Mouse (Mus musculus): ENCODE results near the gene Ccdc138. TPM values are rescaled to one million over a fixed set of nuclear protein-coding genes. Genes with fewer than 3 reads are reported as not detected.
A peak's percentile ranks its signal among the peaks of the same experiment; 100 is the strongest.
"Not testable (repeated sequence)": the region's sequence is repeated elsewhere in the genome, so short reads cannot be mapped to it uniquely, and the experiment has no call there.

Gene Ccdc138
- polyA plus RNA-seq, 1 experiment from 2014 or later: 9.2 TPM

DNA sequence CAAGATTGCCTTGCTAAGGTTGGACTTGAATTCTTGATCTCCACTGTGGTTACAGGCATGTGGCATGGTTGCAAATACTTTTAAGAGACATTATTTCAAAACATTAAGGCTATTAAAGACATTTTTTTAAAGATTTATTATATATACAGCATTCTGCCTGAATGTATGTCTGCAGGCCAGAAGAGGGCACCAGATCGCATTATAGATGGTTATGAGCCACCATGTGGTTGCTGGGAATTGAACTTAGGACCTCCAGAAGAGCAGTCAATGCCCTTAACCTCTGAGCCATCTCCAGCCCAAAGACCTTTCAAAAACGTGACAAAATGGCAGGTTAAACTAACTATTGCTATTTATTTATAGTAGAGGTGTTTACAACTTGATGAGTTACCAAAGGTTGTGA, 2.1 kb upstream of the Ccdc138 start:
- ATAC-seq (ENCODE audit: insufficient read depth, low FRiP score, low TSS enrichment) (no peak), DNase-seq (ENCODE audit: low spot score) (no peak)
- no peak overlapping the region for H3K27ac ChIP-seq (ENCODE audit: low read depth, low read length)
- H3K9me3 ChIP-seq (ENCODE audit: control insufficient read depth, low read length): no peaks in the 10 kb centered on the region
- H3K4me1 ChIP-seq (ENCODE audit: control insufficient read depth, insufficient read depth, low read length): peaks cover 5% of the 10 kb centered on the region; the same call in 1 of the 2 replicates
- 92% methylated on average over 2 of the region's 2 CpGs for WGBS
- H3K27me3 ChIP-seq (ENCODE audit: control insufficient read depth, insufficient read depth, low read length): no peaks in the 10 kb centered on the region
- no peak overlapping the region for H3K4me2 ChIP-seq (ENCODE audit: low read depth)
- no peak overlapping the region for H3K4me3 ChIP-seq (ENCODE audit: low read depth, low read length)
- H3K9ac ChIP-seq (ENCODE audit: low read length): no peak overlapping the region
- peaks cover 3% of the 10 kb centered on the region for H3K36me3 ChIP-seq (ENCODE audit: control insufficient read depth, insufficient read depth, low read length)

DNA sequence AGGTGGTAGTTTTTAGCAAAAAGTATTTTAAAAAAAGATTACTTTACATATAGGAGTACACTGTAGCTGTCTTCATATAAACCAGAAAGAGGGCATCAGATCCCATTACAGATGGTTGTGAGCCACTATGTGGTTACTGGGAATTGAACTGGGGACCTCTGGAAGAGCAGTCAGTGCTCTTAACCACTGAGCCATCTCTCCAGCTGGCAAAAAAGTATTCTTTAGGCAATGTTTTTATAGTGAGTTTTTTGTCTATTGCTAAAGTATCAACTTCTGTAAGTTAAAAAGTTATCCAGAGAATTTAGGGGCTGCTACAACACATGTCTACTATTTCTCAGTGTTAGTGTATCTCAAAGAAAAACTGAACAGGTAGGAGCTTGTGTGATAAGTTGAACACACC, 1.0 kb upstream of the Ccdc138 start:
- Histone ChIP-seq H3K36me3 (ENCODE audit: control insufficient read depth, insufficient read depth, low read length) (peaks cover 3% of the 10 kb centered on the region), H3K27ac (ENCODE audit: low read depth, low read length) (no peak overlapping the region), H3K27me3 (ENCODE audit: control insufficient read depth, insufficient read depth, low read length) (no peaks in the 10 kb centered on the region), H3K4me1 (ENCODE audit: control insufficient read depth, insufficient read depth, low read length) (peaks cover 5% of the 10 kb centered on the region; the same call in 1 of the 2 replicates), H3K9me3 (ENCODE audit: control insufficient read depth, low read length) (no peaks in the 10 kb centered on the region), H3K4me2 (ENCODE audit: low read depth) (peak overlapping the region; percentile 46), H3K9ac (ENCODE audit: low read length) (no peak overlapping the region), H3K4me3 (ENCODE audit: low read depth, low read length) (no peak overlapping the region)
- DNase-seq (ENCODE audit: low spot score) (no peak), ATAC-seq (ENCODE audit: insufficient read depth, low FRiP score, low TSS enrichment) (no peak)

DNA sequence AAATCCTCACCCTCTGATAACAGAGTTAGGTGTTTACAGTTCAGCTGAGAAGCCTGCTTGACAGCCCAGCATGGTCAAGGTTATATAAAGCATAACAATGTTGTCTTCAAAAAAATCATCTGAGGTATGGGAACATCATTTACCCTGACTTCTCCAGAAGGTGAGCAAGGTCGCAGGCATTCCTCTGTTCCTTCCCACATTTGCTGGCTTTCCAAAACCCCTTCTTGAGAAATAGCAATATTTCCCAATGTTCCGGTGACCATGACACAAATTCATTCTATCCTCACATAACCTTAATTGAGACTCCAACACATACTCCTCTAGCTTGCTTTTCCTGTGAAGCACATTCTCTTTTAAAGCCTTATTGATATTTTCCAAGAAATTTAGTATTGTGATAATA, 768 bp downstream of the Ccdc138 start:
- Histone ChIP-seq H3K9ac (ENCODE audit: low read length) (peak overlapping the region; percentile 55; the same call in 1 of the 2 replicates), H3K4me2 (ENCODE audit: low read depth) (peak overlapping the region; percentile 46), H3K36me3 (ENCODE audit: control insufficient read depth, insufficient read depth, low read length) (peaks cover 3% of the 10 kb centered on the region), H3K9me3 (ENCODE audit: control insufficient read depth, low read length) (no peaks in the 10 kb centered on the region), H3K27me3 (ENCODE audit: control insufficient read depth, insufficient read depth, low read length) (no peaks in the 10 kb centered on the region), H3K4me3 (ENCODE audit: low read depth, low read length) (peak overlapping the region; percentile 56), H3K4me1 (ENCODE audit: control insufficient read depth, insufficient read depth, low read length) (peaks cover 5% of the 10 kb centered on the region; the same call in 1 of the 2 replicates), H3K27ac (ENCODE audit: low read depth, low read length) (no peak overlapping the region)
- ATAC-seq (ENCODE audit: insufficient read depth, low FRiP score, low TSS enrichment) (no peak), DNase-seq (ENCODE audit: low spot score) (no peak)
- WGBS: 62% methylated on average over 2 of the region's 2 CpGs

DNA sequence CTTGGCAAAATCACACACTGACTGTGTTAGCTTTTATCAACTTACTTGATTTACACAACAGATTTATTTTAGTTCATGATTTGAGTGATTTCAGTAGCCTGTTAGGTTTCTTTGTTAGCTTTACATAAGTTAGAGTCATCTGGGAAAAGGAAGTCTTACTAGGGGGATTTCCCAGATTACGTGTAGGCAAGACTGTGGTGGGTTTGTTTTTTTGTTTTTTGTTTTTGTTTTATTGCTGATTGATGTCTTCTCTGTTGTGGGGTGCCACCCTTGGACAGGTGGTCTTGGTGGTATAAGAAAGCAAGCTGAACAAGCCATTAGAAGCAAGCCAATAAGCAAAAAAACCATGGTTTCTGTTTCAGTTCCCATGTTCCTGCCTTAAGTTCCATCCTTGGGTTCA, 31.6 kb downstream of the Ccdc138 start:
- DNase-seq (ENCODE audit: low spot score): no peak

DNA sequence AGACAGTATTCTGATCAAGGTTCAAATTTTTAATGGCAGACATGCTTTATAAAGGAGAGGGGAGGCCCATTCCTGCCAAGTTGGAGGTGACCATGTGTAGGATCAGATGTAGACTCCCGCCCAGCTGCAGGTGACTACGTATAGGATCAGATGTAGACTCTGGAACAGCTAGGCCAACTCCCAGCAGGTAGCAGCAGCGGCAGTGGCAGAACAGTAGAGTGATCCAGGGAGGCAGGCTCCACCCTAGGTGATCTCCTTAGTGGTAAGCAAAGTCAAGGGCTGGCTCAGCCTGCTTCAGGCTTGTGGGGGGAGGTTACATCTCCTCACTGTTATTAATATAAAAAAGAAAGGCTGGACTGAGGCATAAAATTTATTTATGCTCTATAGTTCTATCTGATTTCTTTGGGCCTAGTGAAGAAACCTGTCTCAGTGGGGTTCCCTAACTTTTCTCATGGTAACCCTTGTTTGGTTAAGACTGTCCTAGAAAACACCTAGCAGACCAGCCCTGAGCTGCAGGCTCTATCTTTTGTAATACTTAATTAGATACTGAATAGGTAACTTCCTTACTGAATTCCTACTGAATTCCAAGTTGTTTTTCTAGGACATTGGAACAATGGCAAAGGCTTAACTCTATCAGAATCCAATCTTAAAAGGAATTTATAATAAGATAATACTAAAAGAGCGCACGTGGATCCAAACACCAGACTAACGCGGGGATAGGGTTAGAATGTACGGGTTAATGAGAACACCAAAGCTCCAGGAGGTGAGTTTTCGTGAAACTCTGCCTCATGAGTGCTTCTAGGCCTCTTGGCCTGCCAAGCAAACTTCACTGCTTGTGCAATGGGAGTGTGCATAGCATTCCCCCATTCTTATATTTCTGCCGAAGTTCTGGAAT, 33.4 kb downstream of the Ccdc138 start:
- Histone ChIP-seq H3K9me3 (ENCODE audit: control insufficient read depth, low read length) (0 out of 2 replicates have a peak, but pooled peaks cover 2% of the 10 kb centered on the region), H3K4me1 (ENCODE audit: control insufficient read depth, insufficient read depth, low read length) (no peaks in the 10 kb centered on the region), H3K27ac (ENCODE audit: low read depth, low read length) (no peak overlapping the region), H3K36me3 (ENCODE audit: control insufficient read depth, insufficient read depth, low read length) (no peaks in the 10 kb centered on the region), H3K4me3 (ENCODE audit: low read depth, low read length) (no peak overlapping the region), H3K4me2 (ENCODE audit: low read depth) (no peak overlapping the region), H3K27me3 (ENCODE audit: control insufficient read depth, insufficient read depth, low read length) (no peaks in the 10 kb centered on the region), H3K9ac (ENCODE audit: low read length) (no peak overlapping the region)
- 86% methylated on average over 10 of the region's 10 CpGs for WGBS
- ATAC-seq (ENCODE audit: insufficient read depth, low FRiP score, low TSS enrichment) (no peak), DNase-seq (ENCODE audit: low spot score) (no peak)

More for the DNA sequence above, 31.6 kb downstream of the Ccdc138 start:
- Histone ChIP-seq H3K9ac (ENCODE audit: low read length) (no peak overlapping the region), H3K27me3 (ENCODE audit: control insufficient read depth, insufficient read depth, low read length) (no peaks in the 10 kb centered on the region), H3K36me3 (ENCODE audit: control insufficient read depth, insufficient read depth, low read length) (no peaks in the 10 kb centered on the region), H3K4me3 (ENCODE audit: low read depth, low read length) (no peak overlapping the region), H3K4me1 (ENCODE audit: control insufficient read depth, insufficient read depth, low read length) (no peaks in the 10 kb centered on the region), H3K9me3 (ENCODE audit: control insufficient read depth, low read length) (0 out of 2 replicates have a peak, but pooled peaks cover 2% of the 10 kb centered on the region), H3K27ac (ENCODE audit: low read depth, low read length) (no peak overlapping the region), H3K4me2 (ENCODE audit: low read depth) (no peak overlapping the region)
- WGBS: 85% methylated on average over 1 of the region's 1 CpGs
- ATAC-seq (ENCODE audit: insufficient read depth, low FRiP score, low TSS enrichment): no peak

DNA sequence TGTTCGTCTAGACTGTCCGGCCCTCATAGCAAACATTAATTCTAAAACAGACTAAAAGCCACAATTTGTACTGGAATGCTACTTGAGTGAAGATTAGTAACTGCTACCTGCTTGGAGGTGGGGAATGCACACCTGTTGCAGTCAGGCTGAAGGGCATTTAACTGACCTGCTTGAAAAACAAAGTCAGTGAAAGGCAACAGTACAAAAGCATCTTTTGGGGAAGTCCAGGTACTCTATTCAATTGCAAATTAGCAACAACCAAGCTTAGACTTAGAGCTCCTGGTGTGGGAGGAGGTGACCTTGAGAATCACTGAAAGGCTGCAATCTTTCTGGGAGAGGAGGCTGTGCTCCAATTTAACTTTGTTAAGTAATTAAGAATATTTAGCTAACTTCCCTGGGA, 34.4 kb downstream of the Ccdc138 start:
- no peak for DNase-seq (ENCODE audit: low spot score)
- no peaks in the 10 kb centered on the region for H3K27me3 ChIP-seq (ENCODE audit: control insufficient read depth, insufficient read depth, low read length)
- no peak for ATAC-seq (ENCODE audit: insufficient read depth, low FRiP score, low TSS enrichment)
- no peaks in the 10 kb centered on the region for H3K36me3 ChIP-seq (ENCODE audit: control insufficient read depth, insufficient read depth, low read length)
- no peak overlapping the region for H3K4me3 ChIP-seq (ENCODE audit: low read depth, low read length)
- H3K27ac ChIP-seq (ENCODE audit: low read depth, low read length): no peak overlapping the region
- H3K9ac ChIP-seq (ENCODE audit: low read length): no peak overlapping the region
- 0 out of 2 replicates have a peak, but pooled peaks cover 2% of the 10 kb centered on the region for H3K9me3 ChIP-seq (ENCODE audit: control insufficient read depth, low read length)
- H3K4me1 ChIP-seq (ENCODE audit: control insufficient read depth, insufficient read depth, low read length): no peaks in the 10 kb centered on the region
- 96% methylated on average over 2 of the region's 2 CpGs for WGBS
- H3K4me2 ChIP-seq (ENCODE audit: low read depth): no peak overlapping the region

DNA sequence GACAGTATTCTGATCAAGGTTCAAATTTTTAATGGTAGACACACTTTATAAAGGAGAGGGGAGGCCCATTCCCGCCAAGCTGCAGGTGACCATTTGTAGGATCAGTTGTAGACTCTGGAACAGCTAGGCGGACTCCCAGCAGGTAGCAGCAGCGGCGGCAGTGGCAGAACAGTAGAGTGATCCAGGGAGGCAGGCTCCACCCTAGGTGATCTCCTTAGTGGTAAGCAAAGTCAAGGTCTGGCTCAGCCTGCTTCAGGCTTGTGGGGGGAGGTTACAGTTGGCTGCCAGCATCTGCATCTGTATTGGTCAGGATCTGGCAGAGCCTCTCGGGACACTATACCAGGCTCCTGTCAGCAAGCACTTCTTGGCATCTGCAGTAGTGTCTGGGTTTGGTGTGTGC, 38.5 kb downstream of the Ccdc138 start:
- not testable (repeated sequence) for H3K4me3 ChIP-seq (ENCODE audit: low read depth, low read length); H3K4me2 ChIP-seq (ENCODE audit: low read depth); H3K36me3 ChIP-seq (ENCODE audit: control insufficient read depth, insufficient read depth, low read length); H3K9ac ChIP-seq (ENCODE audit: low read length); H3K4me1 ChIP-seq (ENCODE audit: control insufficient read depth, insufficient read depth, low read length); ATAC-seq (ENCODE audit: insufficient read depth, low FRiP score, low TSS enrichment); DNase-seq (ENCODE audit: low spot score); H3K9me3 ChIP-seq (ENCODE audit: control insufficient read depth, low read length); H3K27me3 ChIP-seq (ENCODE audit: control insufficient read depth, insufficient read depth, low read length); H3K27ac ChIP-seq (ENCODE audit: low read depth, low read length)
- WGBS: 89% methylated on average over 5 of the region's 5 CpGs

DNA sequence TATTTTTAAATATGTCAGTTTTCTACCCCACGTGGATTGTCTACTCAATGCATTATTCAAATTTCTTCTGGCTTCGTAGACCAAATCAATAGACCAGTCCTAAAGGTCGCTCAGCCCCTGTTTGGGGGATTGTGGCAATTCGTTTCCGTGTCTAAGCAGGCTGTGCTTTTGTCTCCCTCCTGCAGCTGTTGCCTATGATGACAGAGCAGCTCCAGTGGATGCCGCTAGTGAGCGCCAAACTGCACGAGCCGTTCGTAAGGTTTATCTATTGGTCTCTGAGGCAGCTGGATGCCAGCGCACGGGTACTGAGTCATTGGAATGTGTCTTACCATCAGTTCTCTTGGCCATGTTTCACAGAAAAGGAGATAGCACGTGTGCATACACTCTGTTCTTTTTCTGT, 42.9 kb downstream of the Ccdc138 start:
- Histone ChIP-seq H3K27me3 (ENCODE audit: control insufficient read depth, insufficient read depth, low read length) (no peaks in the 10 kb centered on the region), H3K36me3 (ENCODE audit: control insufficient read depth, insufficient read depth, low read length) (no peaks in the 10 kb centered on the region), H3K9ac (ENCODE audit: low read length) (no peak overlapping the region), H3K4me2 (ENCODE audit: low read depth) (no peak overlapping the region), H3K4me3 (ENCODE audit: low read depth, low read length) (no peak overlapping the region), H3K4me1 (ENCODE audit: control insufficient read depth, insufficient read depth, low read length) (no peaks in the 10 kb centered on the region), H3K9me3 (ENCODE audit: control insufficient read depth, low read length) (no peaks in the 10 kb centered on the region), H3K27ac (ENCODE audit: low read depth, low read length) (no peak overlapping the region)
- WGBS: 56% methylated on average over 13 of the region's 13 CpGs
- ATAC-seq (ENCODE audit: insufficient read depth, low FRiP score, low TSS enrichment) (peak; percentile 45; the same call in 1 of the 2 replicates), DNase-seq (ENCODE audit: low spot score) (peak; percentile 31)

DNA sequence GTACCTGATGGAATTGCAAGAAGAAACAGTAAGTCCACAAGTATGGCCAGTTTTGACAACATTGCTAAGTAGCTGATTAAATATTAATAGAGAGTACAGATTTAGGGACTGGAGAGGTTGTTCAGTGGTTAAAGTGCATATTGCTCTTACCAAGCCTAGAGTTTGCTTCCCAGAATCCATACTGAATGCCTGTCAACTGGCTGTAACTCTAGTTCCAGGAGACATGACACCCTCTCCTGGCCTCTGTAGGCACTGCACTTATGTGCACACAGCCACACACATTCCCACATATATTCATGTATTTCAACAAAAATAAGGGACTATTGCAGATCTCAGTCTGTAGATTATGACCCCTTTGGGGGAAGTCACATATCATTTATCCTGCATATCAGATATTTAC, 51.0 kb downstream of the Ccdc138 start:
- Histone ChIP-seq H3K27ac (ENCODE audit: low read depth, low read length) (no peak overlapping the region), H3K27me3 (ENCODE audit: control insufficient read depth, insufficient read depth, low read length) (no peaks in the 10 kb centered on the region), H3K4me3 (ENCODE audit: low read depth, low read length) (no peak overlapping the region), H3K4me2 (ENCODE audit: low read depth) (no peak overlapping the region), H3K9ac (ENCODE audit: low read length) (no peak overlapping the region), H3K4me1 (ENCODE audit: control insufficient read depth, insufficient read depth, low read length) (no peaks in the 10 kb centered on the region), H3K36me3 (ENCODE audit: control insufficient read depth, insufficient read depth, low read length) (no peaks in the 10 kb centered on the region; the same call in 1 of the 2 replicates), H3K9me3 (ENCODE audit: control insufficient read depth, low read length) (no peaks in the 10 kb centered on the region)
- DNase-seq (ENCODE audit: low spot score) (no peak), ATAC-seq (ENCODE audit: insufficient read depth, low FRiP score, low TSS enrichment) (no peak)

Measured in neural tube, embryonic 11.5 days (tissue).